Mouse (Mus musculus) ES-E14 (cell line): ENCODE measurements around the gene Pcbp4. TPM values are rescaled to one million over a fixed set of nuclear protein-coding genes. Genes with fewer than 3 reads are reported as not detected.

Source experiments
- DNase-seq: peaks from one replicate; pipeline ENCODE4 v3.0.0-alpha.2; 2013; ENCODE audit warnings: low read depth, low spot score
- H3K27ac ChIP-seq: 2 replicates; pipeline ENCODE4 v1.5.1; 2012; ENCODE audit warnings: low read depth, mild to moderate bottlenecking, low read length, moderate library complexity, mixed read lengths; ENCODE audit not compliant: poor library complexity, insufficient read depth, severe bottlenecking
- H3K36me3 ChIP-seq: 2 replicates; pipeline ENCODE4 v1.6.1; 2012; ENCODE audit warnings: mild to moderate bottlenecking, low read length, moderate library complexity, mixed read lengths; ENCODE audit not compliant: control insufficient read depth, poor library complexity, insufficient read depth, severe bottlenecking
- H3K4me1 ChIP-seq, 2 experiments: fragments of 150-350 bp in 1 of 2; sonication (generic) in 1 of 2; 2 replicates each; pipeline ENCODE4 v1.6.1; 2012; ENCODE audit warnings: low read length in 2 of 2, mild to moderate bottlenecking in 1 of 2, mixed read lengths in 1 of 2; ENCODE audit not compliant: control insufficient read depth in 2 of 2, insufficient read depth in 2 of 2, poor library complexity in 1 of 2
- H3K4me3 ChIP-seq, 2 experiments: fragments of 150-350 bp in 1 of 2; sonication (generic) in 1 of 2; 2 replicates each; pipeline ENCODE4 v1.5.1; 2012; ENCODE audit warnings: low read length in 2 of 2, low read depth in 1 of 2, mild to moderate bottlenecking in 1 of 2, mixed read lengths in 1 of 2; ENCODE audit not compliant: insufficient read depth in 1 of 2, poor library complexity in 1 of 2, severe bottlenecking in 1 of 2
- H3K9ac ChIP-seq: 2 replicates; pipeline ENCODE4 v1.6.1; 2012; ENCODE audit warnings: low read depth, mild to moderate bottlenecking, low read length, mixed read lengths; ENCODE audit not compliant: poor library complexity, insufficient read depth, severe bottlenecking
- H3K9me3 ChIP-seq: fragments of 150-350 bp; sonication (generic); 2 replicates; pipeline ENCODE4 v1.6.1; 2012; ENCODE audit warnings: low read depth, mild to moderate bottlenecking, low read length; ENCODE audit not compliant: control insufficient read depth, insufficient read depth
- CHD2 ChIP-seq: IDR thresholded peaks from 2 replicates; pipeline ENCODE4 v1.6.1; 2014; ENCODE audit warnings: mild to moderate bottlenecking, low read depth, low read length, inconsistent platforms
- HCFC1 ChIP-seq: IDR thresholded peaks from 2 replicates; pipeline ENCODE4 v1.6.1; 2012; ENCODE audit warnings: low read length, inconsistent platforms, borderline replicate concordance; ENCODE audit not compliant: insufficient read depth
- MAFK ChIP-seq: IDR thresholded peaks from 2 replicates; pipeline ENCODE4 v1.6.1; 2014; ENCODE audit warnings: mild to moderate bottlenecking, low read depth, low read length, inconsistent platforms; ENCODE audit not compliant: insufficient read depth
- ZC3H11A ChIP-seq: IDR thresholded peaks from 2 replicates; pipeline ENCODE4 v1.6.1; 2012; ENCODE audit warnings: low read depth, mild to moderate bottlenecking, inconsistent platforms, low read length, borderline replicate concordance
- ZNF384 ChIP-seq: IDR thresholded peaks from 2 replicates; pipeline ENCODE4 v1.6.1; 2012; ENCODE audit warnings: low read depth, low read length, inconsistent platforms
- in situ Hi-C, 2 experiments: fragments of 600-800 bp; cut with MboI; formaldehyde crosslinking; loops; one replicate each; pipeline ENCODE4 v1.15.1; 2025; ENCODE audit warnings: low sequenced_read_pairs in 2 of 2, inconsistent platforms in 1 of 2; ENCODE audit not compliant: unreplicated experiment in 2 of 2
- total RNA-seq: library from RNA; depleted of rRNA; stranded (reverse); fragments of 300-350 nt; gene quantifications from 2 replicates; pipeline ENCODE4 v1.2.3, GENCODE M21; 2012

Pcbp4 gene
- total RNA-seq, 1 experiment, result 140 TPM

- Histone ChIP-seq H3K9ac (no peak overlapping the region), H3K4me3 (no peak overlapping the region), H3K4me1 (peaks cover 11 to 50% of the 10 kb centered on the region in 2 experiments; a peak in 3 of 4 replicates), H3K36me3 (peaks cover 30% of the 10 kb centered on the region), H3K9me3 (no peaks in the 10 kb centered on the region), H3K27ac (no peak overlapping the region)
- DNase-seq, result no peak
- in situ Hi-C loops, result no loop called here
- no peak for TF ChIP-seq MAFK
- no peak for TF ChIP-seq ZNF384
- TF ChIP-seq ZC3H11A, result no peak
Observed at GRCm38 (mm10) chr9:106461641-106462429, 8.7 kb downstream of the Pcbp4 start.

GRCm38 (mm10) chr9:106462430-106462800 is 9.3 kb downstream of the Pcbp4 start:
- Histone ChIP-seq H3K4me1 (peaks cover 6 to 44% of the 10 kb centered on the region in 2 experiments; a peak in 3 of 4 replicates), H3K9me3 (no peaks in the 10 kb centered on the region), H3K36me3 (peaks cover 30% of the 10 kb centered on the region), H3K4me3 (no peak overlapping the region), H3K27ac (no peak overlapping the region), H3K9ac (no peak overlapping the region)
- in situ Hi-C loops, result no loop called here
- TF ChIP-seq ZNF384 (no peak), HCFC1 (no peak), ZC3H11A (no peak), CHD2 (no peak), MAFK (no peak)
- no peak for DNase-seq

GRCm38 (mm10) chr9:106463122-106464063 is 10.3 kb downstream of the Pcbp4 start:
- in situ Hi-C loops, result no loop called here
- Histone ChIP-seq H3K4me3 (peak overlapping the region; percentile 21 to 45; a peak in 2 of 4 replicates), H3K36me3 (peaks cover 30% of the 10 kb centered on the region), H3K9ac (peak overlapping the region; percentile 12; the same call in 1 of the 2 replicates), H3K27ac (no peak overlapping the region), H3K9me3 (no peaks in the 10 kb centered on the region), H3K4me1 (peaks cover 5 to 36% of the 10 kb centered on the region in 2 experiments; a peak in 3 of 4 replicates)
- DNase-seq, result no peak
- TF ChIP-seq HCFC1 (no peak), MAFK (no peak), CHD2 (no peak), ZC3H11A (no peak), ZNF384 (no peak)

- TF ChIP-seq ZNF384, result no peak
- TF ChIP-seq CHD2, result no peak
- TF ChIP-seq HCFC1, result no peak; the same call in 1 of the 2 replicates
- TF ChIP-seq ZC3H11A, result no peak
- TF ChIP-seq MAFK, result no peak
- H3K4me1 ChIP-seq, result peaks cover 5 to 38% of the 10 kb centered on the region in 2 experiments; a peak in 3 of 4 replicates
- H3K9me3 ChIP-seq, result no peaks in the 10 kb centered on the region
- peak overlapping the region; percentile 79 to 83 for H3K4me3 ChIP-seq
- in situ Hi-C loops, result no loop called here
- no peak for DNase-seq
- no peak overlapping the region for H3K27ac ChIP-seq
- H3K36me3 ChIP-seq, result peaks cover 29% of the 10 kb centered on the region
- H3K9ac ChIP-seq, result peak overlapping the region; percentile 81
Observed at GRCm38 (mm10) chr9:106464751-106465541, 11.9 kb downstream of the Pcbp4 start.
